Mouse (Mus musculus) left cerebral cortex, postnatal 10 days (tissue): ENCODE data around the gene Aff2. TPM values are rescaled to one million over a fixed set of nuclear protein-coding genes. Genes with fewer than 3 reads are reported as not detected.

Source experiments
- DNase-seq, 2 experiments: peaks; one replicate each; pipeline ENCODE4 v3.0.0; 2021 to 2022; ENCODE audit warnings: low spot score in 2 of 2, mixed read lengths in 1 of 2; ENCODE audit errors: extremely low spot score in 1 of 2
- intact Hi-C: fragments of 180-260 bp; cut with DNase I; formaldehyde crosslinking; loops from one replicate; pipeline ENCODE4 v1.15.1; 2025
- total RNA-seq, 2 experiments: library from RNA; stranded (reverse); gene quantifications; 2 replicates each; pipeline ENCODE4 v1.2.3; 2021

Gene Aff2
- total RNA-seq, 2 experiments from 2014 or later, result 25.7 to 29.0 TPM

- intact Hi-C loops, result no loop called here
These were observed 306.1 kb downstream of the Aff2 start for GRCm38 (mm10) chrX:69666145-69666677.

GRCm38 (mm10) chrX:69675691-69676090 lies 315.6 kb downstream of the Aff2 start:
- intact Hi-C loops, result no loop called here
- DNase-seq, result no peak

More at GRCm38 (mm10) chrX:69666145-69666677, 306.1 kb downstream of the Aff2 start:
- DNase-seq, result no peak

- intact Hi-C loops, result no loop called here
- no peak for DNase-seq
These were observed 338.7 kb downstream of the Aff2 start for GRCm38 (mm10) chrX:69698840-69699239.

GRCm38 (mm10) chrX:69738972-69739371 lies 378.9 kb downstream of the Aff2 start:
- intact Hi-C loops, result no loop called here
- no peak for DNase-seq

GRCm38 (mm10) chrX:69744962-69745597 lies 385.0 kb downstream of the Aff2 start:
- DNase-seq, result no peak
- intact Hi-C loops, result no loop called here

- no peak for DNase-seq
- intact Hi-C loops, result no loop called here
These were observed 441.9 kb downstream of the Aff2 start for GRCm38 (mm10) chrX:69801890-69802439.

- no peak for DNase-seq
- intact Hi-C loops, result no loop called here
These were observed 442.4 kb downstream of the Aff2 start for GRCm38 (mm10) chrX:69802481-69802880.

GRCm38 (mm10) chrX:69811798-69812197 lies 451.7 kb downstream of the Aff2 start:
- no peak for DNase-seq
- intact Hi-C loops, result no loop called here

- DNase-seq, result no peak
- intact Hi-C loops, result no loop called here
These were observed 455.0 kb downstream of the Aff2 start for GRCm38 (mm10) chrX:69815054-69815453.

- DNase-seq, result no peak
- intact Hi-C loops, result no loop called here
These were observed 457.6 kb downstream of the Aff2 start for GRCm38 (mm10) chrX:69817679-69818078.

- no peak for DNase-seq
- intact Hi-C loops, result no loop called here
These were observed 458.1 kb downstream of the Aff2 start for GRCm38 (mm10) chrX:69818188-69818587.

- intact Hi-C loops, result no loop called here
- DNase-seq, result no peak
These were observed 507.5 kb downstream of the Aff2 start for GRCm38 (mm10) chrX:69867601-69868000.

- intact Hi-C loops, result no loop called here
- DNase-seq, result no peak
These were observed 531.6 kb downstream of the Aff2 start for GRCm38 (mm10) chrX:69891713-69892112.
